Mouse (Mus musculus) heart, postnatal 10 days (tissue): ENCODE data around the gene Notum. TPM values are rescaled to one million over a fixed set of nuclear protein-coding genes. Genes with fewer than 3 reads are reported as not detected.
"Not testable (repeated sequence)": the region's sequence is repeated elsewhere in the genome, so short reads cannot be mapped to it uniquely, and the experiment has no call there.

Experiments
- DNase-seq, 2 experiments: peaks; one replicate each; pipeline ENCODE4 v3.0.0; 2021
- intact Hi-C: fragments of 180-260 bp; cut with DNase I; formaldehyde crosslinking; loops from one replicate; pipeline ENCODE4 v1.15.1; 2025
- total RNA-seq, 2 experiments: library from RNA; stranded (reverse); gene quantifications; 2 replicates each; pipeline ENCODE4 v1.2.3; 2021

Notum gene
- total RNA-seq, 2 experiments from 2014 or later: 0.12 TPM; not detected in 1

- intact Hi-C loops: no loop called here
- no peak for DNase-seq
Measured at GRCm38 (mm10) chr11:120676951-120677350, 16.0 kb upstream of the Notum start.

- intact Hi-C loops, DNase-seq: not testable (repeated sequence)
Measured at GRCm38 (mm10) chr11:120675875-120676274, 14.9 kb upstream of the Notum start.

DNA sequence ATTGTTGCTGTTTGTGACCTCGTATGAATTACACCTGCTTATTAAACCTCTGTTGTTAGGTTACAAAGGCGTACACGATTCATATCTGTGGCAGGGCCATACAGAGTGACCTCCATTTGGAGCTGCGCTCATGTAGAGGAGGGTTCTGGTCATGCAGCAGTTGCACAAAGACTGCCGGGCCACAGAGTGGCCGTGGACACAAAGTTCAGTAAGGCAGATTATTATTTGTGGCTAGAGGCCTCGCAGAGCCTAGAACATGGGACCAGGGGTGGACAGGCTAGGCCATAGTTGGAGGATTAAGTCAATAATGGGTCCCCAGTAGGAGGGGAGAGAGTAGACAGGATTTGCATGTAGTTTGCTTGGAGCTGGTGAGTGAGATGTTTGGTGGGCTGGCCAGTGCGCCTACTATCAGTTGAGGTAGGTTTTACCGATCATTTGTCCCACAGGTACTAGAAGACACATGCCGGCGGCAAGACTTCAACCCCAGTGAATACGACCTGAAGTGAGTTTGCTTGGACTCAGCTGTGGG lies 12.7 kb upstream of the Notum start:
- no peak for DNase-seq
- intact Hi-C loops: no loop called here

DNA sequence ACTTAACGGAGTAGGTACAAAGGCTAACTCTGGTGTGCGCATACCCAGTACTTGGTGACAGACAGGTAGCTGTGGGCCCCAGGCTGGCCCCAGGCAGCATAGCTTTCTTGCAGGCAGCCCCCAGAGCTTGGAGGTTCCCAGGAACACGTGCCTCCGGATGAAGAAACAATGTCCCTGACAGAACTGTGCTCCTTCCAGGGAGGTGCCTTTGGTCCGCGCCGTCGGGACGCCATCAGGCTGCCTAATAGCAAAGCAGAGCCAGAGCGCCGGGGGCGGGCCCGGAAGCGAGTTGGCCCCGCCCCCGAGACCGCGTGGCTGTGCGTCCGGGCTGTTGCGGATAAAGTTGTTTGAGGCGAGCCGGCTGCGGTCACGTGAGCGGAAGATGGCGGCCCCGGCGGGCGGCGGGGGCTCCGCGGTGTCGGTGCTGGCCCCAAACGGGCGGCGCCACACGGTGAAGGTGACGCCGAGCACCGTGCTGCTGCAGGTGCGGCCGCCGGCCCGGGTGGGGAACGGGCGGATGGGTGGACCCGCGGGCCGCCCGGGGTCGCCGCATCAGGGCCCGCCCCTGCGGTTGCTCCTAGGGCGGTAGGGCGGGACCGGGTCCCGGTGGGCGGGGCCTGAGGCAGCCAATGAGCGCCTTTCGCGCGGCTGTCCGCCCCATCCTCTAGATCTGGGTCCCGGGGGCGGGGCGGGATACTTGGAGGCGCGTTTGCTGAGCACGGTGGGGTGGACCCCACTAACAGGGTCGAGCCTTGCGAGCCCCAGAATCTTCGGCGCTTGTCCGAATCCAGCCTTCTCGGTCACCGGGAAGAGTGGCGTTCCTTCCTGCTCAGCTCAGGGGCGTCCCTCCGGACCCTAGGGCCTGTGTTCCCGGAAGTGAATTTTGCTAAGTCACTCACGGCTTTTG lies 12.0 kb upstream of the Notum start, which contains the start of gene Aspscr1:
Aspscr1 (plus strand) TSS at position 287 of the 907 bp plus-strand sequence.
- DNase-seq: peak; percentile 95 to 97
- intact Hi-C loops: no loop called here

GRCm38 (mm10) chr11:120666617-120667016 lies 5.6 kb upstream of the Notum start:
- intact Hi-C loops: no loop called here
- DNase-seq: peak in 1 of 2 experiments; percentile 36

DNA sequence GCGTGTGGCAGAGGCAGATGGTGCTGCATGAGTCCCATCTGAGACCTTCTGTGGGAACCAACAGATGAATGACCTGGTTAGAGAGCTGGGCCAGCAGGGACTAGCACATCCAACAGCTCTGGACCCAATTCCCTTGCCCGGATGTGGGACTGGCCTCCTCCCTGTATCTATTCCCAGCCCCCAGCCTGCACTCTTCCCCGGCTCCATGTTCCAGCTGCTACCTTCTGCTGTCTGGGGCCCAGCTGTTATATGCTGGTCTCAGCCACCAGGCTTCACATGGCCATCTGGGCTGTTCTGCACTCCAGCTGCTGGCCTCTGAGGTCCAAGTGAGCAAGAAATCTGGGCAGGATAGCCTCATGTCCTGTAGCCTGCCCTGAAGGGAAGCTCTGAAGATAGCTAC lies 4.4 kb upstream of the Notum start:
- intact Hi-C loops: no loop called here
- peak; percentile 85 for DNase-seq

DNA sequence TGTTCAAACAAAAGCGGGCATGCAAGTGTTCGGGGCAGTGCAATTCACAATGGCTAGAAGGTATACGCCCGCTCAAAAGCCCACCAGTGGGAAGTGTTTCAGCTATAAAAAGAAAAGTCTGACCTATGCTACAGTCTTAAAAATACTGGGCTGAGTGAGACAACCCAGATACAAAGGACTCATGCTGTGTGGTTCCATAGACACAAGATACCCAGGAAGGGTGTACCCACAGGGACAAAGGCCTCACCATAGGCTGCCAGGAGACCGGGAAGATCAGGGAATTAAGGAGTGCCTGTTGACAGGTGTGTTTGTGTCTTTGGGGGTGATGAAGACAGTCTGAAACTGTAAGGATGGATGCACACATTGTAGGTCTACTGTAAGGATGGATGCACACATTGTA lies 2.7 kb upstream of the Notum start:
- intact Hi-C loops: no loop called here
- DNase-seq: no peak

- intact Hi-C loops: no loop called here
- DNase-seq: no peak
Measured at GRCm38 (mm10) chr11:120662759-120663158, 1.8 kb upstream of the Notum start.

DNA sequence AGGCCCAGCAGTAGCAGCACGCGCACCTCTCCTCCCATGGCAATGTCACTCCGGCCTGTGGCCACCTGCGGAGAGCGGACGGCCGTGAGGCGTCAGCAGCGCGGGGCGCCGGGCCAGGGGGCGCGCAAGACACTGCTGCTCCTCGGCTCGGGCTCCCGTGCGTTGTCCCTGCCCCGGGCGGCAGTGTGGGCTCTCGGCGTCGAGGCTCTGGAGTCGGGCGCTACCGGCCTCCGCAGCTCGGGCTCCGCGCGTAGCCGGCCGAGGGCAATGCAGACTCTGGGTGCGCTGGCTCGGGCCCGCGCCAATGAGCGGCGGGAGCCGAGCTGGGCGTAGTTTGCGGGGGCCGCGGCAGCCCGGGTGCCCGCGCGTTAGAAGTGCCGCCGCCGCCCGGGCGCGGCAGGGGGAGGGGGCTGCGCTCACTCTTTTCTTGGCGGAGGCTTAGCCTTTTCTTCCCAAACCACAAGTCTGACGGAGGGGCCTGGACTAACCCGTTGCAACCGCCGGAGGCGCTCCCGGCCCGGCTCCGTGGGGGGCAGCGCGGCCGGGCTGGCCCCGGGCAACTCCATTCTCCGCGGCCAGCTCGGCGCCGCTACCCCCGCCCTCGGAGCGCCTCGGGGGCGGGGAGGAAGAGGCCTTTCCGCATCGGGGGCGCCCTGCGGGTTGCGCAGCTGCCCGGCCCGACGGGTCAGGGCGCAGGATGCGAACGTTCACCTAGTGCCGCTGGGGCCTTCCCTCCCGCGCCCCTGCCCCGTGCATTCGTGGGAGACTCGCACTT lies 487 bp downstream of the Notum start:
- intact Hi-C loops: no loop called here
- peak; percentile 42 to 51 for DNase-seq

GRCm38 (mm10) chr11:120659509-120660300 lies 1.3 kb downstream of the Notum start:
- no peak for DNase-seq
- intact Hi-C loops: loop anchor here (1.0 to 5.0 kb wide), 3 partner anchors 19 to 118 kb away; no protein-coding TSS in a partner anchor

DNA sequence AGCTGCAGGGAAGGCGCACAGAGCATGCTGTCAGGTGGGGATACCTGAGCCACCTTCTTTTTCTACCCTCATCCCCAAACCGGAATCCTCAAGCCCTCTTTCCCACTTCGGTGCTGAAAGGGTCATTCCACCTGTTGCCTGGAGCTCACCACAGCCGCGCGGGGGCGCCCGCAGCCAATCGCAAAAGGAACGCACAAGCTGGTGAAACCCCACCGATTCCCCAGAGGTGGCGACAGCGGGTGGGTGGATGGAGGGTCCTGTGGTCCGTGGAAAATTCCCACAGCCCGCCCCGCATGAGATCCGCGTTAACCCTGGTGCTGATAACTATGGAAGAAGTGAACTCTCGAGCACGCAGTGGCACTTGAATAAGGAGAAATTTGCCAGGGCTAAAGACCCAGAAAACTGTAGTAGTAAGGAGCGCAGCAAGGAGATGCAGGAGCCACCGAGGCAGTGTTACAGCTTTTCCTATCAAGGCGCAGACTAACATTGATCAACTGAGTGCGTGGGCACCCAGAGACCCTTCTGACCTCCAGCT lies 2.0 kb downstream of the Notum start:
- DNase-seq: peak; percentile 85 to 90
- intact Hi-C loops: loop anchor here (1.0 to 5.0 kb wide), 3 partner anchors 20 to 118 kb away; no protein-coding TSS in a partner anchor

- intact Hi-C loops: loop anchor here (5.0 kb wide), 1 partner anchor 120 kb away; no protein-coding TSS in a partner anchor
- DNase-seq: no peak
Measured at GRCm38 (mm10) chr11:120657301-120657700, 3.7 kb downstream of the Notum start.

DNA sequence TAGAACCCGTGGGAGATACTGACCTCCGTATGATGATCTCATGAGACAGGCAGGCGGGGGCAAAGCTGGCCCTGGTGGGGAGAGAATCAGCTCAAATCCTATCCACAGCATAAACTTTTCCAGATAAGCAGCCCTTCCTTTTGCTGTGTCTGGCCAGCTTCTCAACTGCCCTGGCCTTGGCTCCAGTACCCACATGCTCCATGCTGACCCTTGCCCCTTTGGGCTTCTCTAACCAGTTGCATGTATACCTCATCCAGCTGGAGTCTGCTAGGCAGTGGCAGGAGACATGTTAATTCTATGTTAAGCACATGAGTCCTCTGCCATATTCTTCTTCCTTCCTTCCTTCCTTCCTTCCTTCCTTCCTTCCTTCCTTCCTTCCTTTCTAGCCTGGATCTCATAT lies 6.2 kb downstream of the Notum start:
- intact Hi-C loops: loop anchor here (5.0 kb wide), 1 partner anchor 123 kb away; no protein-coding TSS in a partner anchor

GRCm38 (mm10) chr11:120651872-120652271 lies 9.1 kb downstream of the Notum start:
- intact Hi-C loops: no loop called here
- DNase-seq: no peak

More for the DNA sequence above, 6.2 kb downstream of the Notum start:
- DNase-seq: no peak

DNA sequence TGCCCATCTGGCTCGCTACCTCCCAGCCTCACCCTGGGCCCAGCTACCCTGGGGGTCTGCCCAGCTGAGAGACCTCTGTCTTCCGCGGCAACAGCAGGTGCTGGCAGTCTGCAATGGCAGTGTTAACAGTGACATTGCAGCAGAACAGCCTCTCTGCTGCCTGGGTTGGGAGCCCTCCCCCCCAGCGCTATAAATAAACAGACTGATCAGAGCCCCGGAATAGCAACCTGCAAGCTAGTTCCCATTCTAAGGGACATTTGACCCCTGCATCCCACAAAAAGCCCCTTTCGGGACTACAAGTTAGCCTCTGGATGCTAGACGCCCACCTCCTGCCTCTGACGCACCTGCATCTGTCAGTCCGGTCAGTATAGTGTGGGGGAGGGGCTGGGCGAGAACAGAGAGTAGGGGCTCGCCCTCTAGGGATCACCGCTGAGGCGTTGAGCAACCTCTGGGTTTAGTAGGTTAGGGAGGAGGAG lies 12.9 kb downstream of the Notum start, which contains the start of gene Myadml2:
Myadml2 (minus strand) TSS at position 158 of the 476 bp plus-strand sequence.
- peak; percentile 75 to 76 for DNase-seq
- intact Hi-C loops: no loop called here

- intact Hi-C loops: no loop called here
- peak in 1 of 2 experiments; percentile 39 for DNase-seq
Measured at GRCm38 (mm10) chr11:120647047-120647830, 13.7 kb downstream of the Notum start.

GRCm38 (mm10) chr11:120643601-120643987 lies 17.4 kb downstream of the Notum start, which contains the start of gene Pycr1:
Gene Pycr1 (minus strand): TSS chr11:120643769.
- peak; percentile 96 for DNase-seq
- intact Hi-C loops: no loop called here

DNA sequence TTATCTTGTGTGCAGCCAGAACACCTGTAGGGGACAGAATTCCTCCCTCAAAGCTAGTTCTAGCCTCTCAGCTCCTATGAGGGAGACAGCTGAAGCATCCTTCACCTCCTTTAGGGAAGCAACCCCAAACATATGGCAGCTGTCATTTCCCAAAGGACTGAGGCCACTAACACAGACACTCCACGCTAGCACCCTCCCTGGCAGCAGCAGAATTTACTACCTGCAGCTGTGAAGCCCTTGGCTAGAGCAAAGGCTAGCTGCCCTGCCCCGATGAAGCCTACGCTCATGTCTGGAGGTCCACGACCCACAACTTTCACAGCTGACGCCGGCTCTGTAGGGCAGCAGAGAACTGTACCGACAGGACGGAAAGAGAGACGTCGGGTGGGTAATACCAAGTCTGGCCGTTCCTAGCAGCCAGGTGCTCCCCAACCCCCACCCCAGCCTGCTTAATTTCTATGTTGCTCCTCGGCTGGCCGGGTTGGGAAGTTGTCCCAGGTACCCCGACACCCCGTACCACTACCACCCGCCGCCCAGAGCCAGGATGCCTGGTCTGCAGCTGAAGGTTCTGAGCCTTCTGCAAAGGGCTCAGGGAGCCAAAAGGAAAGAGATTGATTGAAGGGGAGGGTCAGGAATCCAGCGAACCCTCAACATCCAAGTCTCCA lies 17.9 kb downstream of the Notum start:
- no peak for DNase-seq
- intact Hi-C loops: no loop called here
